Mouse (Mus musculus) E14TG2a.4 (cell line): Measurements from ENCODE around the gene Smo.

Experiments
- CTCF ChIP-seq: conservative IDR thresholded peaks from 2 replicates; pipeline ENCODE4 v1.5.1; 2014; ENCODE audit warnings: low read length
- NANOG ChIP-seq: IDR thresholded peaks from 2 replicates; pipeline ENCODE4 v1.6.1; 2014; ENCODE audit warnings: borderline replicate concordance, low read length, mixed read lengths
- POU5F1 ChIP-seq: IDR thresholded peaks from 2 replicates; pipeline ENCODE4 v1.6.1; 2014; ENCODE audit warnings: low read length, borderline replicate concordance

DNA sequence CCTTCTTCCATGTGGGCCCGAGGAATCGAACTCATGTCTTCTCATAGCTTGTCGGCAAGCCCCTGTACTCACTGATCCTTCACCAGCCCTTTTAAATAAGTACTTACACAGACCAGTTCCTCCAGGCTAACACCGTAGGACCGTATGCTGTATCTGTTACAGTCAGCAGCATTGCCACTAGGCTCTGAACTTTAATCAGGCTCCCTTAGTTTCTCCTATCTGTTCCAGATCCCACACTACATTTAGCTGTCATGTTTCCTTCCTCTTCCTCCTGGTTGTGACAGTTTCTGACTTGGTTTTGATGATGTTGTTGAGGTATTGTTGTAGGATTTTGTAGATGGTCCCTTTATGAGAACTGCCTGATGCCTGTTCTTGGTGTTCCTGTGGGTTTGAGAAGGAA is 31.2 kb upstream of the Smo start:
- TF ChIP-seq CTCF (no peak), NANOG (no peak), POU5F1 (no peak)
